Mouse (Mus musculus) midbrain, postnatal 0 days (tissue): Measurements from ENCODE around the gene Slc5a6. TPM values are rescaled to one million over a fixed set of nuclear protein-coding genes. Genes with fewer than 3 reads are reported as not detected.
"Not testable (repeated sequence)": the region's sequence is repeated elsewhere in the genome, so short reads cannot be mapped to it uniquely, and the experiment has no call there.

Experiments
- ATAC-seq: fragments of 200-750 bp; cut with Nextera tagmentation; 2 replicates; pipeline ENCODE4 v1.8.0; 2017; ENCODE audit warnings: moderate number of reproducible peaks, mild to moderate bottlenecking, moderate TSS enrichment, moderate library complexity; ENCODE audit not compliant: low FRiP score
- DNase-seq: peaks from one replicate; pipeline ENCODE4 v3.0.0-alpha.2; 2015; ENCODE audit warnings: low spot score
- H3K27ac ChIP-seq: fragments of 300-500 bp; sonication (generic); 2 replicates; pipeline ENCODE4 v1.5.1; 2014; ENCODE audit warnings: low read depth, mild to moderate bottlenecking, low read length, mixed read lengths
- H3K27me3 ChIP-seq: fragments of 300-500 bp; sonication (generic); 2 replicates; pipeline ENCODE4 v1.6.1; 2014; ENCODE audit warnings: low read length, control low read depth, mixed read lengths; ENCODE audit not compliant: insufficient read depth
- H3K36me3 ChIP-seq: fragments of 300-500 bp; sonication (generic); 2 replicates; pipeline ENCODE4 v1.6.1; 2014; ENCODE audit warnings: low read length, control low read depth, mixed read lengths; ENCODE audit not compliant: insufficient read depth
- H3K4me1 ChIP-seq: fragments of 300-500 bp; sonication (generic); 2 replicates; pipeline ENCODE4 v1.6.1; 2014; ENCODE audit warnings: mild to moderate bottlenecking, control low read depth, antibody characterized with exemption, low read length, mixed read lengths; ENCODE audit not compliant: insufficient read depth
- H3K4me2 ChIP-seq: fragments of 300-500 bp; sonication (generic); 2 replicates; pipeline ENCODE4 v1.6.1; 2014; ENCODE audit warnings: low read depth, mild to moderate bottlenecking, low read length, mixed read lengths; ENCODE audit not compliant: poor library complexity, severe bottlenecking
- H3K4me3 ChIP-seq: fragments of 300-500 bp; sonication (generic); 2 replicates; pipeline ENCODE4 v1.5.1; 2014; ENCODE audit warnings: low read depth, mild to moderate bottlenecking, low read length, moderate library complexity
- H3K9ac ChIP-seq: fragments of 300-500 bp; sonication (generic); replicated peaks from 2 replicates; pipeline ENCODE4 v1.6.1; 2014; ENCODE audit warnings: mild to moderate bottlenecking, low read length, moderate library complexity, mixed read lengths; ENCODE audit not compliant: poor library complexity, severe bottlenecking
- H3K9me3 ChIP-seq: fragments of 300-500 bp; sonication (generic); 2 replicates; pipeline ENCODE4 v1.6.1; 2016; ENCODE audit warnings: low read length, control low read depth
- CTCF ChIP-seq: IDR thresholded peaks from 2 replicates; pipeline ENCODE4 v1.5.1; 2016; ENCODE audit warnings: antibody characterized with exemption, mild to moderate bottlenecking
- WGBS: fragments of 180-500 bp; shearing (Covaris S2); extraction: QIAGEN DNeasy Blood & Tissue Kit; methylation state at CpG from one replicate; pipeline ENCODE4 v1.1.7; 2014; 5-methylcytosine and 5-hydroxymethylcytosine counted together
- polyA plus RNA-seq: library from polyadenylated mRNA; unstranded; fragments of >200 nt; fragmentation: Nextera tagmentation; extraction: Ambion mirVana; gene quantifications from 2 replicates; pipeline ENCODE4 v1.2.1, GENCODE M21; 2015
- total RNA-seq: library from RNA; depleted of rRNA; stranded (reverse); fragments of >200 nt; gene quantifications from 2 replicates; pipeline ENCODE4 v1.2.3, GENCODE M21; 2014

Gene Slc5a6
- total and polyA plus RNA-seq, 2 experiments from 2014 or later = 32.3 to 44.9 TPM

DNA sequence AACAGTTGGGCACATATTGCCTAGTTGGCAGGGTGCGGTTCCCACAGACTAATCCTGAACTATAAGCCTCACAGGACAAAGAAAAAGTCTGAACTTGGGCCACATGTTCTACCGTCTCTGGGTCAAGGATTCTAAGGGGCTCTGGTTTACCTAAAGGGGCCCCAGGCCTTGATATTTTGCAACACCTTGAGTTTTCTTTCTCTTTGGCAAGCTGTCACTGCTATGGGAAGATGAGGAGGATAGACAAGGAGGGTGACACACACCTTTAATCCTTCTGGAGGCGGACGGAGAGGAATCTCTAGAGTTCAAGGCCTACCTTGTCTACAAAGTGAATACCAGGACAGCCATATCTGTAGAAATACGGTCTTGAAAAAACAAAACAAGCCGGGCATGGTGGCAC, 2.3 kb downstream of the Slc5a6 start:
- Histone ChIP-seq H3K9ac (no peak overlapping the region), H3K36me3 (peaks cover 36% of the 10 kb centered on the region), H3K4me1 (no peaks in the 10 kb centered on the region), H3K9me3 (no peaks in the 10 kb centered on the region), H3K27ac (no peak overlapping the region), H3K4me3 (no peak overlapping the region), H3K4me2 (no peak overlapping the region), H3K27me3 (no peaks in the 10 kb centered on the region)
- WGBS = 90% methylated on average over 6 of the region's 6 CpGs
- DNase-seq = no peak
- no peak for TF ChIP-seq CTCF
- ATAC-seq = no peak

DNA sequence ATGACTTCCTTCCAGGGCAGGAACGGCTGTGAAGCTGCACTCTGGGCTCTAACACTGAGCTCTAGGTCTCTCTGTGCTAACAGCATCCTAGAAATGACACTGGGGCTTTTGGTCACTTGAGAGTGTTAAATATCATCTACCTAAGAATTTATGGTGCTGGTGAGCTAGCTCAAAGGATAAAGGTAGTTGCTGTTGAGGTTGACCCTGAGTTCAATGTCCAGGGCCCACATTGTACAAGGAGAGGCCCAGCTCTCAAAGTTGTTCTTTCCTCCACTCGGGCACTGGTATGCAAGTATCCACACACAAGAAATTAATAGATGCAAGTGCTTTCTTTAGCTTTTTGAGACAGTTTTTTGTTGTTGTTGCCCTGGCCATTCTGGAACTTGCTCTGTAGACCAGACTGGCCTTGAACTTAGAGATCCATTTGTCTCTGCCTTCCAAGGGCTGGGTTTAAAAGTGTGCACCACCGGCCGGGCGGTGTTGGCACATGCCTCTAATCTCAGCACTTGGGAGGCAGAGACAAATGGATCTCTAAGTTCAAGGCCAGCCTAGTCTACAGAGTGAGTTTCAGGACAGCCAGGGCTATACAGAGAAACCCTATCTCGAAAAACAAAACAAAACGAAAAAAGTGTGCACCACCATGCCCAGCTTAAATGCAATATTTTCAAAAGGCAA, 10.4 kb downstream of the Slc5a6 start:
- 94% methylated on average over 7 of the region's 7 CpGs for WGBS
- no peak overlapping the region for H3K4me3 ChIP-seq
- H3K4me2 ChIP-seq = no peak overlapping the region
- H3K9ac ChIP-seq = no peak overlapping the region
- H3K36me3 ChIP-seq = peaks cover 67% of the 10 kb centered on the region
- ATAC-seq = no peak
- DNase-seq = no peak
- no peaks in the 10 kb centered on the region for H3K4me1 ChIP-seq
- TF ChIP-seq CTCF = no peak
- no peaks in the 10 kb centered on the region for H3K9me3 ChIP-seq
- H3K27me3 ChIP-seq = no peaks in the 10 kb centered on the region
- no peak overlapping the region for H3K27ac ChIP-seq

DNA sequence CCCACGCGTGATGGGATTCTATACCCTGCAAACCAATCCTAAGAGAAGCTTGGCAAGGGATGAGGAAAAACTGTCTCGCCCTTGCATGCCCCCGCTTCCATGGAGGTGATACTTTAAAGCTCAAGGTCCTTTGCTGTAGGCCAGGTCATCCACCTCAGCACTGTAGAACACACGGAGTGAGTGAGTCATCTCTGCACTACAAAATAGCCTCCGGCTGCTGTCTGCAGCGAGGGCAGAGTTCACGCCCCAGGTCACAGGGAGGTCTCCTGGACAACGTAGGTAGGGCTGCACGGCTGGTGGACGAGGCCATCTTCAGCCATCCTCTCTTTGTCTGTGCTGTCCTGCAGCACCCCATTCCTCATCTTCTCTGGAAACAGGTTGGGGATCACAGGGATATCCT, 12.2 kb downstream of the Slc5a6 start:
- H3K27ac ChIP-seq, H3K4me3 ChIP-seq, H3K4me1 ChIP-seq, H3K9me3 ChIP-seq, ATAC-seq, DNase-seq, H3K27me3 ChIP-seq, H3K9ac ChIP-seq, H3K4me2 ChIP-seq: not testable (repeated sequence)
- WGBS = 95% methylated on average over 11 of the region's 11 CpGs
- peaks cover 49% of the 10 kb centered on the region for H3K36me3 ChIP-seq

DNA sequence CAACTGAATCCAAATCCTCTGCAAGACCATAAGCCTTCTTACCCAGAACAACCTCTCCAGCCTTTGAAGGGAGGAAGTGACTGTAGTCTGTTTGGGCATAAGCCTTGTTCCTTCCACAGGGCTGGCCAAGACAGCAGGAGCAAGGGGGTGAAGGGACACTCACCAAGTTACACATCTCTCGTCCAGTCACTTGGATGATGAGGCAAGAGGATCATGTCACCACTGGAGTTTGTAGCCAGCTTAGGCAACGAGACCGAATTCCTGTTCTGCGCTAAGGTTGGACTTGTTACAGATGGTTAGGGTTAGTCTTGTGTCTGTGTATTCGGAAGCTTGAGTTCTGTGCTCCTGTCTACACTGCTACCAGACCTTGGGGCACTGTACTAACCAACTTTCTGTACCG, 14.1 kb downstream of the Slc5a6 start:
- H3K4me1 ChIP-seq = no peaks in the 10 kb centered on the region
- H3K9ac ChIP-seq = no peak overlapping the region
- H3K9me3 ChIP-seq = no peaks in the 10 kb centered on the region
- no peak for ATAC-seq
- no peak overlapping the region for H3K4me3 ChIP-seq
- H3K4me2 ChIP-seq = no peak overlapping the region
- DNase-seq = no peak
- peaks cover 31% of the 10 kb centered on the region for H3K36me3 ChIP-seq
- 92% methylated on average over 6 of the region's 6 CpGs for WGBS
- no peaks in the 10 kb centered on the region for H3K27me3 ChIP-seq
- no peak for TF ChIP-seq CTCF
- H3K27ac ChIP-seq = no peak overlapping the region

DNA sequence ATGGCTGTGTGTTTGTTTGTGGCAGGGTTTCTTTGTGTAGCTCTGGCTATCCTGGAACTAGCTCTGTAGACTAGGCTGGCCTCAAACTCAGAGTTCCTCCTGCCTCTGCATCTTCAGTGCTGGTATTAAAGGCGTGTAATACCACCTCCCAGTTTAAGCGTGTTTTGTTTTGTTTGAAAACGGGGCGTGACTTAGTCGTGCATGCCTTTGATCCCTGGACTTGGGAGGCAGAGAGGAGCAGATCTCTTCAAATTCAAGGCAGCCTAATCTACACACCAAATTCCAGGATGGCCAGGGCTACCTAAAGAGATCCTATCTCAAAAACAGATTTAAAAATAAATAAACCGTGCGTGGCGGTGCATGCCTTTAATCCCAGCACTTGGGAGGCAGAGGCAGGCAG, 17.2 kb downstream of the Slc5a6 start:
- H3K36me3 ChIP-seq = 0 out of 2 replicates have a peak, but pooled peaks cover 6% of the 10 kb centered on the region
- ATAC-seq (no peak), DNase-seq (no peak)
- no peak overlapping the region for H3K9ac ChIP-seq
- H3K4me1 ChIP-seq = no peaks in the 10 kb centered on the region
- H3K4me2 ChIP-seq = no peak overlapping the region
- H3K4me3 ChIP-seq = no peak overlapping the region
- 90% methylated on average over 8 of the region's 8 CpGs for WGBS
- H3K27ac ChIP-seq = no peak overlapping the region
- no peaks in the 10 kb centered on the region for H3K9me3 ChIP-seq
- no peaks in the 10 kb centered on the region for H3K27me3 ChIP-seq
- no peak for TF ChIP-seq CTCF

DNA sequence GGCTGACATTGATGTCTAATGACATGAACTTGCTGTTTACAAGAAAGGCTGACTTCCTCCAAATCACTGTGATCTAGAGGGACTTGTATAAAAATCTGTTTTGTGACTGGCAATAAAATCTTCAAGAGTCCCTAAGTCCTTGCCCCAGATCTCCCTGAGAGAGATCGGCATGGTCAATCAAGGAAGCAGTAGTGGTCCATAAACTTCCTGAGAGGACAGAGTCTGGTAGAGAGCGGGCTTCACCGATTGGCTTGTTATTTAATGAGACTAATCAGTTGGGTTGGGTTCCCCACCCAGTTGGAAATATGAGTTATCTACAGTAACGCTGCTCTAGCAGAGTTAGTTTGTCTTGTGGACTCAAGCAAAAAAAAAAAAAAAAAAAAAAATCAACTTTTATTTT, 17.8 kb downstream of the Slc5a6 start:
- no peak for ATAC-seq
- Histone ChIP-seq H3K4me3 (no peak overlapping the region), H3K4me2 (no peak overlapping the region), H3K4me1 (no peaks in the 10 kb centered on the region), H3K9ac (no peak overlapping the region), H3K27me3 (no peaks in the 10 kb centered on the region), H3K36me3 (0 out of 2 replicates have a peak, but pooled peaks cover under 1% of the 10 kb centered on the region), H3K9me3 (no peaks in the 10 kb centered on the region), H3K27ac (no peak overlapping the region)
- WGBS = 91% methylated on average over 4 of the region's 4 CpGs
- DNase-seq = no peak
- no peak for TF ChIP-seq CTCF
